Mouse (Mus musculus) myocyte (in vitro differentiated cells): Measurements from ENCODE around the gene Cpt1c. TPM values are rescaled to one million over a fixed set of nuclear protein-coding genes. Genes with fewer than 3 reads are reported as not detected.
"Not testable (repeated sequence)": the region's sequence is repeated elsewhere in the genome, so short reads cannot be mapped to it uniquely, and the experiment has no call there.

Experiments used
- H3K27me3 ChIP-seq: one replicate; pipeline ENCODE4 v1.6.1; 2011; ENCODE audit not compliant: control insufficient read depth, insufficient read depth, insufficient read length
- H3K36me3 ChIP-seq: one replicate; pipeline ENCODE4 v1.6.1; 2011; ENCODE audit not compliant: control insufficient read depth, insufficient read depth
- H3K4me2 ChIP-seq: one replicate; pipeline ENCODE4 v1.6.1; 2011; ENCODE audit warnings: low read depth, control low read depth
- H3K4me3 ChIP-seq: one replicate; pipeline ENCODE4 v1.5.1; 2011; ENCODE audit warnings: mild to moderate bottlenecking, control low read depth, moderate library complexity
- H3K79me2 ChIP-seq: one replicate; pipeline ENCODE4 v1.6.1; 2011; ENCODE audit not compliant: control insufficient read depth, insufficient read depth
- H3ac ChIP-seq: one replicate; pipeline ENCODE4 v1.6.1; 2011; ENCODE audit not compliant: control insufficient read depth, insufficient read length
- CEBPB ChIP-seq: IDR thresholded peaks from 2 replicates; pipeline ENCODE4 v1.6.1; 2011; ENCODE audit warnings: mild to moderate bottlenecking, moderate library complexity; ENCODE audit not compliant: poor library complexity, insufficient read depth, severe bottlenecking
- E2F4 ChIP-seq: IDR thresholded peaks from one replicate; pipeline ENCODE4 v1.6.1; 2011; ENCODE audit warnings: mild to moderate bottlenecking, control low read depth, moderate library complexity; ENCODE audit not compliant: insufficient read depth
- MAX ChIP-seq: IDR thresholded peaks from one replicate; pipeline ENCODE4 v1.6.1; 2011; ENCODE audit warnings: low read depth, mild to moderate bottlenecking, control low read depth
- MYOD1 ChIP-seq, 3 experiments: IDR thresholded peaks; one replicate each; pipeline ENCODE4 v1.6.1; 2011; ENCODE audit warnings: control low read depth in 2 of 3, low read depth in 2 of 3, mild to moderate bottlenecking in 2 of 3, moderate library complexity in 1 of 3; ENCODE audit not compliant: insufficient read length in 2 of 3, control insufficient read depth in 1 of 3
- MYOG ChIP-seq, 3 experiments: IDR thresholded peaks; one replicate each; pipeline ENCODE4 v1.6.1; 2011; ENCODE audit warnings: control low read depth in 2 of 3, low read depth in 2 of 3, mild to moderate bottlenecking in 2 of 3; ENCODE audit not compliant: insufficient read length in 2 of 3, control insufficient read depth in 1 of 3, insufficient read depth in 1 of 3
- POLR2A ChIP-seq: IDR thresholded peaks from one replicate; pipeline ENCODE4 v1.6.1; 2011; ENCODE audit warnings: low read depth, mild to moderate bottlenecking, control low read depth, moderate library complexity; ENCODE audit not compliant: insufficient read length
- POLR2AphosphoS2 ChIP-seq: IDR thresholded peaks from one replicate; pipeline ENCODE4 v1.6.1; 2011; ENCODE audit warnings: low read depth, control low read depth; ENCODE audit not compliant: insufficient read length
- REST ChIP-seq: IDR thresholded peaks from one replicate; pipeline ENCODE4 v1.6.1; 2011; ENCODE audit warnings: mild to moderate bottlenecking, control low read depth, moderate library complexity; ENCODE audit not compliant: insufficient read depth, insufficient read length
- SRF ChIP-seq: IDR thresholded peaks from one replicate; pipeline ENCODE4 v1.6.1; 2011; ENCODE audit warnings: low read depth; ENCODE audit not compliant: control insufficient read depth, insufficient read length
- TCF12 ChIP-seq: IDR thresholded peaks from one replicate; pipeline ENCODE4 v1.6.1; 2011; ENCODE audit warnings: mild to moderate bottlenecking, control low read depth; ENCODE audit not compliant: poor library complexity, insufficient read depth, severe bottlenecking
- TCF3 ChIP-seq: IDR thresholded peaks from one replicate; pipeline ENCODE4 v1.6.1; 2011; ENCODE audit warnings: low read depth, control low read depth; ENCODE audit not compliant: insufficient read length
- USF1 ChIP-seq: IDR thresholded peaks from one replicate; pipeline ENCODE4 v1.6.1; 2011; ENCODE audit warnings: low read depth, mild to moderate bottlenecking, control low read depth, moderate library complexity
- polyA plus RNA-seq: library from polyadenylated mRNA; unstranded; fragments of >200 nt; fragmentation: generic; extraction: Trizol; gene quantifications from one replicate; pipeline ENCODE4 v1.2.1, GENCODE M21; 2012; ENCODE audit warnings: missing spikeins

The Cpt1c gene
- 2.7 TPM for polyA plus RNA-seq

- Histone ChIP-seq H3ac (no peak within 1 kb of the TSS), H3K27me3 (no peaks in the 10 kb centered on the region), H3K79me2 (no peaks in the 10 kb centered on the region), H3K4me2 (peak within 1 kb of the TSS; percentile 47), H3K36me3 (peaks cover 19% of the 10 kb centered on the region), H3K4me3 (peak within 1 kb of the TSS; percentile 14)
- TF ChIP-seq CEBPB (no peak), POLR2AphosphoS2 (peak; percentile 84), USF1 (no peak), E2F4 (no peak), SRF (no peak), TCF12 (no peak), POLR2A (peak; percentile 23)
Measured at GRCm38 (mm10) chr7:44974383-44975116, at the start of gene Cpt1c. Cpt1c (minus strand) TSS chr7:44974851.

GRCm38 (mm10) chr7:45023711-45024110 is 49.1 kb upstream of the Cpt1c start:
- not testable (repeated sequence) for H3K79me2 ChIP-seq, H3K27me3 ChIP-seq, H3K36me3 ChIP-seq, H3K4me3 ChIP-seq, H3K4me2 ChIP-seq, H3ac ChIP-seq

GRCm38 (mm10) chr7:45020225-45020624 is 45.6 kb upstream of the Cpt1c start:
- no peak for TF ChIP-seq MAX
- peak; percentile 61 for TF ChIP-seq POLR2AphosphoS2
- peaks cover 13% of the 10 kb centered on the region for H3K79me2 ChIP-seq
- peak overlapping the region; percentile 71 for H3K4me3 ChIP-seq
- no peak overlapping the region for H3ac ChIP-seq
- peaks cover 5% of the 10 kb centered on the region for H3K36me3 ChIP-seq
- H3K4me2 ChIP-seq: peak overlapping the region; percentile 98
- no peaks in the 10 kb centered on the region for H3K27me3 ChIP-seq

GRCm38 (mm10) chr7:45019031-45019571 is 44.5 kb upstream of the Cpt1c start:
- H3K27me3 ChIP-seq: no peaks in the 10 kb centered on the region
- H3ac ChIP-seq: no peak overlapping the region
- peak overlapping the region; percentile 98 for H3K4me2 ChIP-seq
- TF ChIP-seq POLR2AphosphoS2 (peak; percentile 53), SRF (no peak), USF1 (no peak), POLR2A (peak; percentile 51), MYOD1 (IDR thresholded peaks at IDR 0.05; ENCODE audit: control insufficient read depth in 1 of 3, insufficient read length in 2 of 3, low read depth in 2 of 3) (no peak), REST (no peak), E2F4 (no peak), TCF12 (no peak), MAX (no peak), TCF3 (no peak), CEBPB (no peak), MYOG (IDR thresholded peaks at IDR 0.05; ENCODE audit: control insufficient read depth in 1 of 3, insufficient read depth in 1 of 3, insufficient read length in 2 of 3, low read depth in 2 of 3) (no peak)
- peaks cover 24% of the 10 kb centered on the region for H3K79me2 ChIP-seq
- peaks cover 5% of the 10 kb centered on the region for H3K36me3 ChIP-seq
- H3K4me3 ChIP-seq: peak overlapping the region; percentile 71

- H3K27me3 ChIP-seq: no peaks in the 10 kb centered on the region
- H3K36me3 ChIP-seq: peaks cover 5% of the 10 kb centered on the region
- peaks cover 30% of the 10 kb centered on the region for H3K79me2 ChIP-seq
- H3K4me2 ChIP-seq: peak within 1 kb of the TSS; percentile 100
- TF ChIP-seq POLR2A: peak; percentile 71
- no peak for TF ChIP-seq POLR2AphosphoS2
- TF ChIP-seq SRF: peak; percentile 90
- TF ChIP-seq CEBPB: 0 out of 2 replicates have a peak, but pooled peaks have one; percentile 18
- TF ChIP-seq TCF12: no peak
- H3ac ChIP-seq: peak within 1 kb of the TSS; percentile 46
- peak within 1 kb of the TSS; percentile 71 for H3K4me3 ChIP-seq
Measured at GRCm38 (mm10) chr7:45017242-45018061, 42.8 kb upstream of the Cpt1c start, which contains the start of gene Rras. Rras (plus strand) TSS chr7:45017961.
